Mouse (Mus musculus): Measurements from ENCODE around the gene Inhba.
A peak's percentile ranks its signal among the peaks of the same experiment; 100 is the strongest.

The Inhba gene

GRCm38 (mm10) chr13:16023070-16024039 lies 11.7 kb downstream of the Inhba start:
- peak; percentile 76 for DNase-seq

GRCm38 (mm10) chr13:16030557-16031057 lies 19.0 kb downstream of the Inhba start:
- DNase-seq, result peak; percentile 22

- DNase-seq, result no peak
These were observed 20.8 kb downstream of the Inhba start for GRCm38 (mm10) chr13:16032425-16032824.

- peak; percentile 60 for DNase-seq
These were observed 21.4 kb downstream of the Inhba start for GRCm38 (mm10) chr13:16032935-16033592.

- no peak for DNase-seq
These were observed 57.4 kb downstream of the Inhba start for GRCm38 (mm10) chr13:16069079-16069478.

GRCm38 (mm10) chr13:16077276-16077675 lies 65.6 kb downstream of the Inhba start:
- DNase-seq, result no peak

- DNase-seq, result no peak
These were observed 66.6 kb downstream of the Inhba start for GRCm38 (mm10) chr13:16078216-16078731.

- DNase-seq, result peak; percentile 89
These were observed 68.6 kb downstream of the Inhba start for GRCm38 (mm10) chr13:16080205-16080604.

Measured in heart, adult 11 months (tissue).